Mouse (Mus musculus): Measurements from ENCODE around the gene Ppp1r21. TPM values are rescaled to one million over a fixed set of nuclear protein-coding genes. Genes with fewer than 3 reads are reported as not detected.

Gene Ppp1r21
- polyA plus RNA-seq, 1 experiment from 2014 or later, result 47.8 TPM

- ATAC-seq (ENCODE audit: low FRiP score), result no peak
- no peak overlapping the region for H3K9ac ChIP-seq
- no peak overlapping the region for H3K4me3 ChIP-seq (replicated peaks; ENCODE audit: low read length)
- H3K27me3 ChIP-seq (ENCODE audit: control insufficient read depth, insufficient read depth, low read length), result no peaks in the 10 kb centered on the region
- H3K9me3 ChIP-seq (ENCODE audit: control insufficient read depth, low read length), result no peaks in the 10 kb centered on the region
- no peak overlapping the region for H3K4me2 ChIP-seq (replicated peaks)
- no peak overlapping the region for H3K27ac ChIP-seq
- DNase-seq (ENCODE audit: low spot score), result no peak
- H3K4me1 ChIP-seq (replicated peaks; ENCODE audit: control insufficient read depth, insufficient read depth, low read length), result 0 out of 2 replicates have a peak, but pooled peaks cover 2% of the 10 kb centered on the region
- H3K36me3 ChIP-seq (replicated peaks; ENCODE audit: control insufficient read depth, insufficient read depth), result peaks cover 38% of the 10 kb centered on the region
- WGBS, result 64% methylated on average over 3 of the region's 3 CpGs
Measured at GRCm38 (mm10) chr17:88543417-88543782, 13.5 kb downstream of the Ppp1r21 start.

- no peak overlapping the region for H3K4me3 ChIP-seq (replicated peaks; ENCODE audit: low read length)
- H3K27me3 ChIP-seq (ENCODE audit: control insufficient read depth, insufficient read depth, low read length), result no peaks in the 10 kb centered on the region
- DNase-seq (ENCODE audit: low spot score) (no peak), ATAC-seq (ENCODE audit: low FRiP score) (no peak)
- no peak overlapping the region for H3K4me2 ChIP-seq (replicated peaks)
- no peaks in the 10 kb centered on the region for H3K9me3 ChIP-seq (ENCODE audit: control insufficient read depth, low read length)
- H3K36me3 ChIP-seq (replicated peaks; ENCODE audit: control insufficient read depth, insufficient read depth), result peaks cover 54% of the 10 kb centered on the region
- H3K9ac ChIP-seq, result no peak overlapping the region
- H3K4me1 ChIP-seq (replicated peaks; ENCODE audit: control insufficient read depth, insufficient read depth, low read length), result no peaks in the 10 kb centered on the region
- no peak overlapping the region for H3K27ac ChIP-seq
- WGBS, result 94% methylated on average over 15 of the region's 15 CpGs
Measured at GRCm38 (mm10) chr17:88545217-88545784, 15.4 kb downstream of the Ppp1r21 start.

GRCm38 (mm10) chr17:88546745-88547144 is 16.8 kb downstream of the Ppp1r21 start:
- no peak for DNase-seq (ENCODE audit: low spot score)

GRCm38 (mm10) chr17:88549411-88550191 is 19.7 kb downstream of the Ppp1r21 start:
- WGBS, result 89% methylated on average over 24 of the region's 24 CpGs
- no peak for DNase-seq (ENCODE audit: low spot score)
- H3K4me2 ChIP-seq (replicated peaks), result no peak overlapping the region
- no peaks in the 10 kb centered on the region for H3K4me1 ChIP-seq (replicated peaks; ENCODE audit: control insufficient read depth, insufficient read depth, low read length)
- H3K27ac ChIP-seq, result no peak overlapping the region
- H3K9ac ChIP-seq, result no peak overlapping the region
- no peak overlapping the region for H3K4me3 ChIP-seq (replicated peaks; ENCODE audit: low read length)
- no peak for ATAC-seq (ENCODE audit: low FRiP score)
- no peaks in the 10 kb centered on the region for H3K27me3 ChIP-seq (ENCODE audit: control insufficient read depth, insufficient read depth, low read length)
- peaks cover 51% of the 10 kb centered on the region for H3K36me3 ChIP-seq (replicated peaks; ENCODE audit: control insufficient read depth, insufficient read depth)
- no peaks in the 10 kb centered on the region for H3K9me3 ChIP-seq (ENCODE audit: control insufficient read depth, low read length)

More at GRCm38 (mm10) chr17:88546745-88547144, 16.8 kb downstream of the Ppp1r21 start:
- Histone ChIP-seq H3K4me1 (replicated peaks; ENCODE audit: control insufficient read depth, insufficient read depth, low read length) (no peaks in the 10 kb centered on the region), H3K9ac (no peak overlapping the region), H3K27me3 (ENCODE audit: control insufficient read depth, insufficient read depth, low read length) (no peaks in the 10 kb centered on the region), H3K36me3 (replicated peaks; ENCODE audit: control insufficient read depth, insufficient read depth) (peaks cover 54% of the 10 kb centered on the region), H3K4me3 (replicated peaks; ENCODE audit: low read length) (no peak overlapping the region), H3K9me3 (ENCODE audit: control insufficient read depth, low read length) (no peaks in the 10 kb centered on the region), H3K4me2 (replicated peaks) (no peak overlapping the region), H3K27ac (no peak overlapping the region)
- 85% methylated on average over 4 of the region's 4 CpGs for WGBS
- no peak for ATAC-seq (ENCODE audit: low FRiP score)

GRCm38 (mm10) chr17:88550351-88550750 is 20.4 kb downstream of the Ppp1r21 start:
- no peaks in the 10 kb centered on the region for H3K4me1 ChIP-seq (replicated peaks; ENCODE audit: control insufficient read depth, insufficient read depth, low read length)
- 72% methylated on average over 5 of the region's 5 CpGs for WGBS

GRCm38 (mm10) chr17:88550981-88551940 is 21.3 kb downstream of the Ppp1r21 start:
- ATAC-seq (ENCODE audit: low FRiP score), result no peak
- 71% methylated on average over 10 of the region's 10 CpGs for WGBS
- H3K4me2 ChIP-seq (replicated peaks), result no peak overlapping the region

More at GRCm38 (mm10) chr17:88550351-88550750, 20.4 kb downstream of the Ppp1r21 start:
- H3K9ac ChIP-seq, result no peak overlapping the region
- H3K27me3 ChIP-seq (ENCODE audit: control insufficient read depth, insufficient read depth, low read length), result no peaks in the 10 kb centered on the region
- no peaks in the 10 kb centered on the region for H3K9me3 ChIP-seq (ENCODE audit: control insufficient read depth, low read length)
- no peak overlapping the region for H3K4me2 ChIP-seq (replicated peaks)
- no peak overlapping the region for H3K4me3 ChIP-seq (replicated peaks; ENCODE audit: low read length)
- H3K36me3 ChIP-seq (replicated peaks; ENCODE audit: control insufficient read depth, insufficient read depth), result peaks cover 56% of the 10 kb centered on the region
- H3K27ac ChIP-seq, result no peak overlapping the region
- no peak for DNase-seq (ENCODE audit: low spot score)
- no peak for ATAC-seq (ENCODE audit: low FRiP score)

GRCm38 (mm10) chr17:88552556-88552955 is 22.6 kb downstream of the Ppp1r21 start:
- 26% methylated on average over 6 of the region's 6 CpGs for whole genome bisulfite sequencing
- no peak for DNase-seq (ENCODE audit: low spot score)
- H3K9me3 ChIP-seq (ENCODE audit: control insufficient read depth, low read length), result no peaks in the 10 kb centered on the region
- peaks cover 60% of the 10 kb centered on the region for H3K36me3 ChIP-seq (replicated peaks; ENCODE audit: control insufficient read depth, insufficient read depth)
- no peak overlapping the region for H3K9ac ChIP-seq
- H3K4me3 ChIP-seq (replicated peaks; ENCODE audit: low read length), result no peak overlapping the region
- no peaks in the 10 kb centered on the region for H3K27me3 ChIP-seq (ENCODE audit: control insufficient read depth, insufficient read depth, low read length)
- H3K4me1 ChIP-seq (replicated peaks; ENCODE audit: control insufficient read depth, insufficient read depth, low read length), result no peaks in the 10 kb centered on the region
- H3K4me2 ChIP-seq (replicated peaks), result no peak overlapping the region
- no peak for ATAC-seq (ENCODE audit: low FRiP score)
- no peak overlapping the region for H3K27ac ChIP-seq

More at GRCm38 (mm10) chr17:88550981-88551940, 21.3 kb downstream of the Ppp1r21 start:
- Histone ChIP-seq H3K4me1 (replicated peaks; ENCODE audit: control insufficient read depth, insufficient read depth, low read length) (no peaks in the 10 kb centered on the region), H3K9ac (no peak overlapping the region), H3K27me3 (ENCODE audit: control insufficient read depth, insufficient read depth, low read length) (no peaks in the 10 kb centered on the region), H3K36me3 (replicated peaks; ENCODE audit: control insufficient read depth, insufficient read depth) (peaks cover 56% of the 10 kb centered on the region), H3K9me3 (ENCODE audit: control insufficient read depth, low read length) (no peaks in the 10 kb centered on the region), H3K27ac (no peak overlapping the region), H3K4me3 (replicated peaks; ENCODE audit: low read length) (no peak overlapping the region)
- DNase-seq (ENCODE audit: low spot score), result no peak

GRCm38 (mm10) chr17:88553001-88553449 is 23.1 kb downstream of the Ppp1r21 start:
- Histone ChIP-seq H3K4me2 (replicated peaks) (no peak overlapping the region), H3K27ac (no peak overlapping the region), H3K9ac (no peak overlapping the region), H3K36me3 (replicated peaks; ENCODE audit: control insufficient read depth, insufficient read depth) (peaks cover 59% of the 10 kb centered on the region), H3K9me3 (ENCODE audit: control insufficient read depth, low read length) (no peaks in the 10 kb centered on the region), H3K4me3 (replicated peaks; ENCODE audit: low read length) (no peak overlapping the region), H3K4me1 (replicated peaks; ENCODE audit: control insufficient read depth, insufficient read depth, low read length) (no peaks in the 10 kb centered on the region), H3K27me3 (ENCODE audit: control insufficient read depth, insufficient read depth, low read length) (no peaks in the 10 kb centered on the region)
- 42% methylated on average over 8 of the region's 8 CpGs for WGBS
- peak; percentile 65; the same call in 1 of the 2 replicates for ATAC-seq (ENCODE audit: low FRiP score)
- no peak for DNase-seq (ENCODE audit: low spot score)

Measured in hindbrain, embryonic 14.5 days (tissue).